Mouse (Mus musculus) ES-E14 (cell line): ENCODE measurements at regions not wholly inside any gene's neighbourhood (a gene's known extent, or its start where the extent isn't known, plus 50 kb on each side); places are given as distances from the start of the nearest gene placed in this dataset.

Experiments used
- CHD2 ChIP-seq: IDR thresholded peaks from 2 replicates; pipeline ENCODE4 v1.6.1; 2014; ENCODE audit warnings: mild to moderate bottlenecking, low read depth, low read length, inconsistent platforms
- ZC3H11A ChIP-seq: IDR thresholded peaks from 2 replicates; pipeline ENCODE4 v1.6.1; 2012; ENCODE audit warnings: low read depth, mild to moderate bottlenecking, inconsistent platforms, low read length, borderline replicate concordance

GRCm38 (mm10) chr7:71050825-71051224 lies 300.5 kb downstream of the Gm10295 start:
- TF ChIP-seq CHD2 (no peak), ZC3H11A (no peak)
